Mouse (Mus musculus) E14TG2a.4 (cell line): ENCODE results near the gene Kmt2a.

Experiments
- CTCF ChIP-seq: conservative IDR thresholded peaks from 2 replicates; pipeline ENCODE4 v1.5.1; 2014; ENCODE audit warnings: low read length
- NANOG ChIP-seq: IDR thresholded peaks from 2 replicates; pipeline ENCODE4 v1.6.1; 2014; ENCODE audit warnings: borderline replicate concordance, low read length, mixed read lengths

DNA sequence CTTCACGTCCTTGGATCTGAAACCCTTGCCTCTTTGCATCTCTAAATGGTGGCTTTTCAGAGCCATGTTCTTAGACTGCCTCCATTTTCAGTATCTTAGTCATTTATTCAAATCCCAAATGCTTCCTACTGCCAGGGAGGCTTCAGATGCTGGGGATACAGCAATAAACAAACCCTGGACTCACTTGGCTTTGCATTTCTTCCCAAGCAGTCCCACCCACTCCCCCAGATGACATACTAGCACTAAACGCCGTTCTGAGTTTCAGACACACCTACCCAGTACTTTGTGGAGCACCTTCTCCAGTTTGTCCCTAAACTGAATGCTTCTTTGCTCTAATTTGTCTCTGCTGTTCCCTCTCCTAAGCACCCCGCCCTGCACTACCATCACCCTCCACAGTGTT is 15.9 kb upstream of the Kmt2a start:
- TF ChIP-seq CTCF: no peak
- no peak for TF ChIP-seq NANOG
